Mouse (Mus musculus): Measurements from ENCODE around the gene Ufsp1.

The Ufsp1 gene

GRCm38 (mm10) chr5:137333512-137334174, 39.2 kb downstream of the Ufsp1 start, which contains the start of gene Slc12a9:
Slc12a9 (minus strand) TSS chr5:137333597.
- peak; percentile 81 to 88 for DNase-seq (ENCODE audit: low spot score in 2 of 2)

- no peak for DNase-seq (ENCODE audit: low spot score in 2 of 2)
Measured at GRCm38 (mm10) chr5:137334317-137334716, 39.9 kb downstream of the Ufsp1 start.

- no peak for DNase-seq (ENCODE audit: low spot score in 2 of 2)
Measured at GRCm38 (mm10) chr5:137335066-137335465, 40.6 kb downstream of the Ufsp1 start.

GRCm38 (mm10) chr5:137337190-137337589, 42.8 kb downstream of the Ufsp1 start:
- DNase-seq (ENCODE audit: low spot score in 2 of 2), result no peak

GRCm38 (mm10) chr5:137338256-137338655, 43.8 kb downstream of the Ufsp1 start:
- peak; percentile 69 to 80 for DNase-seq (ENCODE audit: low spot score in 2 of 2)

GRCm38 (mm10) chr5:137338663-137339289, 44.3 kb downstream of the Ufsp1 start:
- DNase-seq (ENCODE audit: low spot score in 2 of 2), result no peak

GRCm38 (mm10) chr5:137339290-137339979, 45.0 kb downstream of the Ufsp1 start:
- no peak for DNase-seq (ENCODE audit: low spot score in 2 of 2)

- no peak for DNase-seq (ENCODE audit: low spot score in 2 of 2)
Measured at GRCm38 (mm10) chr5:137340222-137340621, 45.8 kb downstream of the Ufsp1 start.

- no peak for DNase-seq (ENCODE audit: low spot score in 2 of 2)
Measured at GRCm38 (mm10) chr5:137342407-137343012, 48.1 kb downstream of the Ufsp1 start.

GRCm38 (mm10) chr5:137343412-137343811, 49.0 kb downstream of the Ufsp1 start:
- DNase-seq (ENCODE audit: low spot score in 2 of 2), result no peak

GRCm38 (mm10) chr5:137343869-137344268, 49.4 kb downstream of the Ufsp1 start:
- DNase-seq (ENCODE audit: low spot score in 2 of 2), result no peak

Data from frontal cortex, postnatal 25 days (tissue).